Mouse (Mus musculus) olfactory bulb, adult 2 months (tissue): ENCODE measurements around the gene Klhdc4. TPM values are rescaled to one million over a fixed set of nuclear protein-coding genes. Genes with fewer than 3 reads are reported as not detected.

Experiments used
- H3K27ac ChIP-seq: fragments of 200-500 bp; 2 replicates; pipeline ENCODE4 v1.5.1; 2012; ENCODE audit warnings: low read depth, low read length; ENCODE audit not compliant: insufficient read depth
- H3K4me1 ChIP-seq: fragments of 200-500 bp; 2 replicates; pipeline ENCODE4 v1.6.1; 2012; ENCODE audit warnings: low read length; ENCODE audit not compliant: control insufficient read depth, insufficient read depth
- H3K4me3 ChIP-seq: fragments of 200-500 bp; 2 replicates; pipeline ENCODE4 v1.5.1; 2012; ENCODE audit warnings: mild to moderate bottlenecking, low read depth, low read length, moderate library complexity; ENCODE audit not compliant: insufficient read depth
- CTCF ChIP-seq: fragments of 200-500 bp; IDR thresholded peaks from 2 replicates; pipeline ENCODE4 v1.5.1; 2012; ENCODE audit warnings: low read depth, mild to moderate bottlenecking, low read length, moderate library complexity; ENCODE audit not compliant: insufficient read depth
- POLR2A ChIP-seq: fragments of 200-500 bp; IDR thresholded peaks from 2 replicates; pipeline ENCODE4 v1.6.1; 2012; ENCODE audit warnings: mild to moderate bottlenecking, low read depth, low read length, moderate library complexity; ENCODE audit not compliant: insufficient read depth
- WGBS: fragments of 180-500 bp; shearing (Covaris S2); methylation state at CpG from one replicate; pipeline ENCODE4 v1.1.7; 2018; 5-methylcytosine and 5-hydroxymethylcytosine counted together
- polyA plus RNA-seq: library from polyadenylated mRNA; stranded (reverse); fragments of >200 nt; gene quantifications from 2 replicates; pipeline ENCODE4 v1.2.4, GENCODE M21; 2012; ENCODE audit warnings: low replicate concordance; ENCODE audit not compliant: missing spikeins, insufficient read depth, insufficient read length

The Klhdc4 gene
- polyA plus RNA-seq, result not detected in 2 replicates

GRCm38 (mm10) chr8:121829048-121829776, at the start of gene Klhdc4:
TSS of gene Klhdc4 (minus strand) at chr8:121829569.
- TF ChIP-seq POLR2A, result peak; percentile 45; the same call in 1 of the 2 replicates
- TF ChIP-seq CTCF, result no peak
- H3K4me1 ChIP-seq, result peaks cover 15% of the 10 kb centered on the region
- under 1% methylated on average over 67 of the region's 68 CpGs for WGBS

GRCm38 (mm10) chr8:121877828-121878480, 48.6 kb upstream of the Klhdc4 start:
- 86% methylated on average over 7 of the region's 7 CpGs for whole genome bisulfite sequencing
- peaks cover 55% of the 10 kb centered on the region for H3K4me1 ChIP-seq
- TF ChIP-seq POLR2A, result no peak
- no peak for TF ChIP-seq CTCF
- H3K4me3 ChIP-seq, result no peak overlapping the region
- no peak overlapping the region for H3K27ac ChIP-seq

More at GRCm38 (mm10) chr8:121829048-121829776, at the start of gene Klhdc4:
- Histone ChIP-seq H3K4me3 (peak within 1 kb of the TSS; percentile 90), H3K27ac (peak within 1 kb of the TSS; percentile 71)

- no peak for TF ChIP-seq POLR2A
- TF ChIP-seq CTCF, result no peak
- no peak overlapping the region for H3K27ac ChIP-seq
- 25% methylated on average over 5 of the region's 5 CpGs for WGBS
Measured at GRCm38 (mm10) chr8:121877212-121877611, 47.8 kb upstream of the Klhdc4 start.

GRCm38 (mm10) chr8:121875517-121875916, 46.1 kb upstream of the Klhdc4 start:
- TF ChIP-seq CTCF (no peak), POLR2A (no peak)
- H3K27ac ChIP-seq, result no peak overlapping the region
- no peak overlapping the region for H3K4me3 ChIP-seq
- WGBS, result 85% methylated on average over 9 of the region's 9 CpGs
- peaks cover 68% of the 10 kb centered on the region for H3K4me1 ChIP-seq

More at GRCm38 (mm10) chr8:121877212-121877611, 47.8 kb upstream of the Klhdc4 start:
- H3K4me3 ChIP-seq, result no peak overlapping the region
- peaks cover 62% of the 10 kb centered on the region for H3K4me1 ChIP-seq

- Histone ChIP-seq H3K4me3 (no peak overlapping the region), H3K27ac (no peak overlapping the region), H3K4me1 (peaks cover 67% of the 10 kb centered on the region)
- TF ChIP-seq CTCF, result no peak
- no peak for TF ChIP-seq POLR2A
- 37% methylated on average over 3 of the region's 3 CpGs for WGBS
Measured at GRCm38 (mm10) chr8:121875045-121875444, 45.7 kb upstream of the Klhdc4 start.

GRCm38 (mm10) chr8:121874031-121874430, 44.7 kb upstream of the Klhdc4 start:
- H3K27ac ChIP-seq, result no peak overlapping the region
- H3K4me3 ChIP-seq, result no peak overlapping the region
- peaks cover 57% of the 10 kb centered on the region for H3K4me1 ChIP-seq
- WGBS, result 67% methylated on average over 9 of the region's 9 CpGs
- TF ChIP-seq CTCF (peak; percentile 55), POLR2A (no peak)

GRCm38 (mm10) chr8:121871833-121872440, 42.6 kb upstream of the Klhdc4 start:
- peaks cover 44% of the 10 kb centered on the region for H3K4me1 ChIP-seq
- no peak for TF ChIP-seq CTCF
- no peak for TF ChIP-seq POLR2A
- H3K27ac ChIP-seq, result peak overlapping the region; percentile 71
- 8% methylated on average over 10 of the region's 10 CpGs for WGBS
- no peak overlapping the region for H3K4me3 ChIP-seq

- H3K27ac ChIP-seq, result no peak overlapping the region
- no peak overlapping the region for H3K4me3 ChIP-seq
- H3K4me1 ChIP-seq, result peaks cover 35% of the 10 kb centered on the region
- WGBS, result 99% methylated on average over 2 of the region's 2 CpGs
- no peak for TF ChIP-seq POLR2A
- no peak for TF ChIP-seq CTCF
Measured at GRCm38 (mm10) chr8:121870190-121870589, 40.8 kb upstream of the Klhdc4 start.

- 80% methylated on average over 7 of the region's 7 CpGs for WGBS
- Histone ChIP-seq H3K4me3 (no peak overlapping the region), H3K4me1 (peaks cover 24% of the 10 kb centered on the region), H3K27ac (no peak overlapping the region)
- TF ChIP-seq CTCF, result no peak
- TF ChIP-seq POLR2A, result no peak
Measured at GRCm38 (mm10) chr8:121868896-121869295, 39.5 kb upstream of the Klhdc4 start.
